Mouse (Mus musculus) layer of hippocampus, postnatal 14 days (tissue): ENCODE results near the gene Gdf15. TPM values are rescaled to one million over a fixed set of nuclear protein-coding genes. Genes with fewer than 3 reads are reported as not detected.

Experiments
- DNase-seq, 2 experiments: peaks; one replicate each; pipeline ENCODE4 v3.0.0; 2021 to 2022; ENCODE audit warnings: low spot score in 2 of 2, mixed read lengths in 1 of 2
- total RNA-seq, 2 experiments: library from RNA; stranded (reverse); gene quantifications; 2 replicates each; pipeline ENCODE4 v1.2.3; 2021

Gdf15 gene
- total RNA-seq, 2 experiments from 2014 or later: not detected

- no peak for DNase-seq
Measured at GRCm38 (mm10) chr8:70657739-70658138, 25.5 kb upstream of the Gdf15 start.

DNA sequence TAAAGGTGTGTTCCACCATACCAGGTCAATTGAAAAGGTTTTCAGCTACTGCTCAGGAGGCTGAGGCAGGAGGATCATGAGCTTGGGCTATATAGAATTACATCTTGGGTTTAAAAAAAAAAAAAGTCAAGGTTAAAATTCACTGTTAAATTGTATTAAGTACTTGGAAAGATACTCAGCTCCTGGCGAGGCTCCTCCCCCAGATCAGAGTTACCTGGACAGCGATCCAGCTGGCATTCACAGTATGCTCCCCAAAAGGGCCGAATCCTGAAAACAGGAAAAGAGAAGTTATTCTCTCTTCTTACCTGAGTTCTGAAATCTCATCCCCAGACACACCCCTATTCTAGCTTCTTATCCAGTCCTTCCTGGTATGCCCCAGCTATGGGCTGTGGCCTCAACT, 25.0 kb upstream of the Gdf15 start:
- DNase-seq: no peak

DNA sequence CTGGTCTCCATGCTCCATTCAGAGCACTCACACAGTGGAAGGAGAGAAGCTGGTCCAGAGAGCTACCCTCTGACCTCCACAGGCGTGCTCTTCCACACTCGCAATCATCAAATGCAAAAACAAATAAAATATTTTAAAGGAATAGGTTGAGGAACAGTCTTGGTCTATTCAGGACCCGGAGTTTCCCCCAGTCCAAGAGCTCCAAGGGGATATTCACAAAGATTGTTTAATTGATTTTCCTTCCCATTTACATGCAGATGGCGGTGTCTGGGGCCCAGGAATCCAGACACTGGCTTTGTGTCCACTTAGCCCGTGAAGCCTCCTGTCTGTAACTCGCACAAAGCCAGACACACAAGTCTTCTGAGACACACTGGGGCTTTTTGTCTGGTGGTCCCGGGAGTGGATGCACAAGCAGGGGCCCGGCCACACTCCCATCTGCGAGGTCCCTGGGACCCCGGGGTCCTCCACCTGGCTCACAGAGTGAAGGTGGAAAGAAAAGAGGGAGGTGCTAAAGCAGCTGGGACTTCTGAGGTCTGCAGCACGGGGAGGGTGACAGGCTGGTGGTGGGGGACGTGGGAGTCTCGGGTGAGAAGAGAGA, 24.0 kb upstream of the Gdf15 start:
- DNase-seq: peak in 1 of 2 experiments; percentile 38

- DNase-seq: no peak
Measured at GRCm38 (mm10) chr8:70655469-70655868, 23.2 kb upstream of the Gdf15 start.

DNA sequence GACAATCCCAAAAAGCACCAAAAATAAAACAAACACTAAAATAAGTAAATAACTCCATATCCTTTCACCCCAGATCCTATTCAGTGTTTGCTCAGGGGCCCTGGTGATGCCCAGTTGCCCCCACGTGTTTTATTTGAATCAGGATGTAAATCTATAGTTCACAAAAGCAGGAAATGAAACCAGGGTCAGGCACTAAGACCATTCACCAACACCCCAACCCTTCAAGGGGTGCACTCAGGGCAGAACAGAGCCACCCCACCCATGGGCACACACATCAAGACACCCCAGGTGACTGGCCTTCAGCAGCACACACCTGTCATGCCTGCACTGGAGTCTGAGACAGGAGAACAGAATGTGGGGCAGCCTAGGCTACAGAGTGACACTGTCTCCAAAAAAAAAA, 21.9 kb upstream of the Gdf15 start:
- no peak for DNase-seq

- peak in 1 of 2 experiments; percentile 41 for DNase-seq
Measured at GRCm38 (mm10) chr8:70653226-70653625, 21.0 kb upstream of the Gdf15 start.

GRCm38 (mm10) chr8:70650351-70650750, 18.1 kb upstream of the Gdf15 start:
- DNase-seq: no peak

DNA sequence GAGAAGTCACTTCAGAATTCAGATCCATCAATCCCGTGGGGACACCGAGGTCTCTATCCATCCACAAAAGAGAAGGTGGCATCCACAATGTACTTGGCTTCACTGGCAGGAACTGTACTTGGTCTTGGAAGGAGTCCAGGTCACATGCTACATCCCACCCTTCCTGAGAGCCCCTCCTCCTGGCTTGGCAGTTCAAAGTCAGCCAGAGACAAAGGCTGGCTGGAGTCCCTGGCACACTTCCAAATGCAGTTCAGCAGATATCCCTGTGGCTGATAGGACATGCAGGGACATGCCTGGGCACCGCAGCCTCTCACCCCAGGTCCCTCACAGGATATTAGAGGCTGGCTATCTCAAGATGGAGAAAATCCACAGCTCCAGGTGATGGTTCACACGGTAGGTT, 17.1 kb upstream of the Gdf15 start:
- DNase-seq: peak in 1 of 2 experiments; percentile 67

DNA sequence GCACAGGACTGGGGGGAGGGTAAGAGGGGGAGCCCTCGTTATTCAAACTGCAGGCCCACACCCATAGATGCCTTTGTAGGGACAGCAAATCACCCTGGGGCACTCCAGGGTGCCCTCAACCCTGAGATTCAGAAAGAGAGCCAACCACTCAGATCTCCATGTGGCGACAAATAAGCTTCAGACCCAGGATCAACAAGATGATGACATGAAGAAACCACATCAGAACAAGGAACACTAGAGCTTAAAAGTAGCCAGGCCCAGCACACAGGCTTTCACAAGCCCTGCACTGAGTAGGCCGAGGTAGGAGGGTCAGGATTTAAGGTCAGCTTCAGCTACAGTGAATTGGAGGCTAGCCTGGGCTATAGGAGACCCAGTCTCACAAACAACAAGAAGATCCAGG, 16.7 kb upstream of the Gdf15 start:
- DNase-seq: no peak

DNA sequence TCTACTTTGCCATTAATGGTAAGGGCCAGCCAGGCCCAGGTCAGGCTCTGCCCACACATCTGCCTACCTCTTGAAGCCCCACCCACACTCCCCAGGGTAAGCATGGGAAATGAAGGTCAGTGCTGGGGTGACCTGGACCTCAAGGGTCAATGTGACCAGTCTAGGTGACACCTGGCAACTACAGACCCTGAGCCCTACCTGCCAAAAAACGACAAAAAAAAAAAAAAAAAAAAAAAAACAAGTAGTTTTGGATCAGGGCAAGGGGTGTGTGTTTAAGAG, 15.8 kb upstream of the Gdf15 start:
- DNase-seq: no peak

GRCm38 (mm10) chr8:70647343-70648163, 15.3 kb upstream of the Gdf15 start:
- no peak for DNase-seq

DNA sequence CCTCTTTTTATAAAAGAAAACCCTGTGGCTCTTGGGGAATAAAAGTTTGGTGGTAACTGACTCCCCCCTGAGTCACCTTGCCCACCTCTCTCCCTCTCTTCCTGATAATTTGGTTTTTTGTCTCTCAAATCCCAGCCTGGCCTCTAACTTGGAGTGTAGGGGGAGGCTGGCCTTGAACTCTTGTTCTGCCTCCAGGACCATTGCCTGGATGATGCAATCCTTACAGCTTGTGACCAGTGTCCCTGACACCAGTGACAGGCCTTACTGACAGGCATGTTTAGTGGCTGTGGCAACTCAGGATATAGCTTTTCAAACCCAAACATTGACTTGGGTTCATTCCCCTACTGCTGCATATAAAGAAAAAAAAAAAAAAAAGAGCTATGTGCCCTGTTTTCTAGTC, 14.5 kb upstream of the Gdf15 start:
- DNase-seq: no peak

GRCm38 (mm10) chr8:70646369-70646768, 14.1 kb upstream of the Gdf15 start:
- DNase-seq: no peak

DNA sequence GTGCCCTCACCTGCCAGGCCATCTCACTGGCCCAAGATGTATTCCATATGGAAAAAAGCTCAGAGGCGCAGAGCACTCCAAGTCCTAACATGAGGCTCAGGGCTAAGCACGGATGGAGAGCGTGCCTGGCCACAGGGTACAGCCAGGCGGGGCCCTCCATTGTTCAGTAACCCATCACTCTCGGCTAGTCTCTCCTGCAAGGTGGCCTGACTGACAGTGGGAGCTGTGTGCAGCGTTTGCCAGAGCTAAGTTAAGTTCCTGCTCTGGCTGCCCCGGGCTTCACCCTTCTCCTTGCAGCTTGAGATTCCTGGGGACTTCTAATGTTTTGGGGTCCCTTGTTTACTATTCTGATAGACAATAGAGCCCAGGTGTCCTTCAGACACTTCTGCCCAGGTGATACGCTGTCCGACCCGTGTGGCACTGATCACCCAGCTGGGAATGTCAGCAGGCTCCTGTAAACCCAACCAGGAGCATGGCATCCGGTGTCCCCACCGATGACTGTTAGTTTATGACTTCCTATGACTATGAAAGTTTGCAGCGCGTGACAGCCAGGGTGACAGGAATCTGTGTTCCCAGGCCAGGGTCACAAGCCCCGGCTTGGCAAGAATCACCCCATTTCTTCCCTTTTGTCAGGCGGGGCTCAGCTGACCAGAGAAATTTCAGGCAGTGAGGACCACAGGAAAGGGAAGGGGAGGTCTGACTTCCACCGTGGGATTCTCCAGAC, 13.4 kb upstream of the Gdf15 start:
- DNase-seq: no peak

- no peak for DNase-seq
Measured at GRCm38 (mm10) chr8:70644065-70644464, 11.8 kb upstream of the Gdf15 start.

DNA sequence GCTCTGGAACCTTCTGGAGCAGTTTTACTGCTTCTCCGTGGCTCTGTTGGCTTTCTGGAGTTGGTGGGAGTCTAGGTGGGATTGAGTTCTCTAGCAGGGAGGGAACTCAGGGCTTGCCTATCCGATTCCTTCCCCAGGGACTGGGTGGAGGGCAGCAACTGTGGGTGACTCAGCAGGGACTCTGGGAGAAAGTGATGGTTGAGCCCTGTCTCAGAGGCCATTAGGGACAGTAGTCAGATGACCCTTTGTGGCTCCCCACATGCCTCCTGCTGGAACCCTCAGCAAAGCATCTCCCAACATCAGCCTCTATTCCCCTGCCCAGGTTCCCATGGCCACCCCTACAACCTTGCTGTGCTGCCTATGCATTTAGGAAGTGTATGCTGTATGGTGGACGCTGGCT, 10.8 kb upstream of the Gdf15 start:
- no peak for DNase-seq

GRCm38 (mm10) chr8:70638752-70639151, 6.5 kb upstream of the Gdf15 start:
- no peak for DNase-seq

DNA sequence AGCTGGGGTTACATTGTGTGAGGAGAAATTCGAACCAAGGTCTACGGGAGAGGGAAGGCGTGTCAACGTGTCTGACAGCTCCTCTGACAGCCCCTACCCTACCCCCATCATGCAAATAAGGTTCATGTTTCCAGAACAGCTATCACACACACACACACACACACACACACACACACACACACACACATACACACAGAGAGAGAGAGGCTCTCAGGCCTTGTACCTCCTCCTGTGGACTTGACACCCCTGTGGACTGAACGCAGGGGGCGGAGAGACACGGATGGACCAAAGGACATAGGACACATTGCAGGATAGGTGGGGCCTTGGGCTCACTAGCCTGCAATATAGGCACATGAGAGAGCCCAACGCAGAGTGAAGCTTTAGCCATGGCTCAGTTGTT, 4.6 kb upstream of the Gdf15 start:
- no peak for DNase-seq

DNA sequence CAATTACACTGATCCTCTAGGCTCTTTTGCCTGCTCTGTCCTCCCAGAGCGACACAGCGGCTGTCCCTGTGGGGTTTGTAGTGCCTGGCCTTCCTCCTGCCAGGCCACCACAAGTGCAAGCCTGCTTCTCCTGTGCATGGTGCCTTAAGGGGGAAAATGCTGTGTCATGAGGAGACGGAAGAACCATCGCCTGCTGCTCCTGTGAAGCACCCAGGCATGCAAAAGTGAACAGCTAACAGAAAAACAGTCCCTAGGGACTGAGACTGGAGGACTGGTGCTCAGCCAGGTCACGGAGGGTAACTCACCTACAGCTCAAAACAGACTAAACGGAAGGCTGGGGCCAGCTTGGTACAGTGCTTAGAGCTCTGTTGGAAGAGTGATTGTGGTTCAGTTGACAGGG, 3.3 kb upstream of the Gdf15 start:
- DNase-seq: no peak

DNA sequence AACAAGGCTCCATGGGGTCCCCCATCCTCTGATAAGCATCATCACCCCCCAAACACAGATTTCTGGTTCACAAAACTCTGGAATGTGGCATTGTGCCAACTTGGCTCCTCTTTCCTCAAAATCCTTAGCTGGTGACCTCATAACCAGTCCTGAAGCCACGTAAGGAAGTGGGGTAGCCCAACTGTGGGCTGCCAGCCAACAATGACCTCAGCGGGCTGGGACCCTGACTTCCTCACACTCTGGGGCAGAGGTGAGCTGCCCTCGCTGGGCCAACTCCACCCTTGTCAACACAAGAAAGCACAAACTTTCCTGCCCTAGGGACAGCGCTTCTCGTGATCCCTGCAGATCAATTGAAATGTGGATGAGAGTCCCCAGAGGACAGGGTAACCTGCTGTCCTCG, 1.8 kb upstream of the Gdf15 start:
- DNase-seq: no peak

GRCm38 (mm10) chr8:70631436-70631835, 820 bp downstream of the Gdf15 start:
- no peak for DNase-seq

DNA sequence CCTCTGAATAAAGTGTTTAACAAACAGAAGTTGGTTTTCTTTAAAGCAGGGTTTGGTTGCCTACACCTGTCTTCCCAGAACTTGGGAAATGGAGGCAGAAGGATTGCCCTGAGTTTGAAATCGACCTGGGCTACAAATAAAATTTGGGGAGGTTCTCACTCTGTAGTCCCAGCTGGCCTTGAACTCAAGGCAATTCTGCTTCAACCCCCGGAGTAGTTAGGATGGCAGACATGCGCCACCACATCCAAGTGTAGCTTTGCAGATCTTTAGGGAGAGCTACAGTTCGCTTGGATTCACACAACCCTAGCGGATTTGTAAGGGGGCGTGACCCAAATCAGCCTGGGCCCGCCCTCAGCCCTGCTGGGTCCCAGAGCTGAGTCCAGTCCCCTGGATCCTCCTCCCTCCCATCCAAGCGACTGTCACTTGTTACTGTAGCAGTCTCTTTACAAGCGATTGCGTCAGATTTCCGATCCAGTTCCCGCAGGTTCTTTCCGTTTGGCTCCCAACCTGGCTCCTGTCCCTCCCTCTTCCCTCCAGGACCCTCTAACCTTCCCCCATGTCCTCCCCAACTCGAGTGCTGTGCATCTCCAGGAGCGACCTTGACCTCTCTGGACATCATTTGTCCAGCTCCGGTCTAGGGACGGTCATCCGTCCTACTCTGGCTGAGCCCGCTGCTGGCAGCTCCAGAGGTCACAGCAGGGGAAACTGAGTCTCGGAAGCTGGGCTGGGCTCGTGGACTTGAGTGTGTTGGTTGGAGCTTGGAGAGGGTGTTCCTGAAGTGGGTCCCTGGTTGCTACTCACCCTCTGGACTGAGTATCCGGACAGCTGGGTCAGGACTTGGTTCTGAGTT, 1.5 kb downstream of the Gdf15 start:
- DNase-seq: no peak
